Mouse (Mus musculus): ENCODE results near the gene Akain1. TPM values are rescaled to one million over a fixed set of nuclear protein-coding genes. Genes with fewer than 3 reads are reported as not detected.

The Akain1 gene
- polyA plus RNA-seq, 1 experiment from 2014 or later = not detected

DNA sequence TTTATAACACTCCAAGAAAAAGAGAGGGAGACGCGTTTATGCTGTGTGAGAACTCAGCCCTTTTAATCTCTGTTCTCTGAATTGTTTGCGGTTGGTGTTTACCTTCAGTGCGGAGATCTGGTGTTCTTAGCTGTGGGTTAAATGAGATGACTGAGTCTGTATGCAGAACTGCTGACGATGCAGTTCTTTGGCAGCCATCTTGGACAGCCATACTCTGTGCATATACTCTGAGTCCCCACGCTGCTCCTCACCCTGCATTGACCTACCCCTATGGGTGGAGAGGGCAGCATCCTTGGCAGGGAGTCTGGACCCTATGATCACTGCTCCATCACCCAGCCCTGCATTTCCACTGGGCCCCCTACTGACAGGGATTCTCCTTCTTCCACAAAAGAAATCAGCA lies 48.8 kb downstream of the Akain1 start:
- no peak overlapping the region for H3K4me2 ChIP-seq
- WGBS (ENCODE audit: insufficient replicate concordance) = 78% methylated on average over 6 of the region's 6 CpGs

DNA sequence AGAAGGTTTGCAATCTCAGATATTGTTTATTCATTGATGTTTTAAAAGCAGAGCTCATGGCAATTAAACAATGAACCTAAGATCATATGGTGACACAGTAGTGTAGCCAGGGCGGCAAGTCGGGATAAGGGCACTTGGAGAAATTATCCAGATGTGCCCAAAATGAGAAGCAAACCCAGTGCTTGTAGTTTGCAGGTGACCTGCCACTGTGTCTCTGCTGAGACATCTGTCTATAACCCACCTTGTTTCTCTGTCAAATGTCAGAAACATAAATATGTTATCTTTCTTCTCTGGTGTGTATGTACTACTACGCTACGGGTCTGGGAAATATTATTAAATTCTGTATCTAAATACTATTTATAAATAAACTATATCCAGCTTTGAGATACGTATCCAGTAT lies 49.7 kb downstream of the Akain1 start:
- no peaks in the 10 kb centered on the region for H3K27me3 ChIP-seq (replicated peaks)
- H3K9ac ChIP-seq = no peak overlapping the region
- no peak for ATAC-seq
- H3K4me1 ChIP-seq = no peaks in the 10 kb centered on the region
- H3K4me2 ChIP-seq = no peak overlapping the region
- no peak overlapping the region for H3K4me3 ChIP-seq
- H3K27ac ChIP-seq = no peak overlapping the region
- no peaks in the 10 kb centered on the region for H3K36me3 ChIP-seq
- 0 out of 2 replicates have a peak, but pooled peaks cover 3% of the 10 kb centered on the region for H3K9me3 ChIP-seq (replicated peaks)
- 76% methylated on average over 5 of the region's 5 CpGs for WGBS (ENCODE audit: insufficient replicate concordance)

More for the DNA sequence above, 48.8 kb downstream of the Akain1 start:
- H3K9ac ChIP-seq = no peak overlapping the region
- H3K4me3 ChIP-seq = no peak overlapping the region
- no peaks in the 10 kb centered on the region for H3K4me1 ChIP-seq
- no peaks in the 10 kb centered on the region for H3K36me3 ChIP-seq
- H3K9me3 ChIP-seq (replicated peaks) = 0 out of 2 replicates have a peak, but pooled peaks cover 3% of the 10 kb centered on the region
- H3K27ac ChIP-seq = no peak overlapping the region
- ATAC-seq = no peak
- H3K27me3 ChIP-seq (replicated peaks) = no peaks in the 10 kb centered on the region

DNA sequence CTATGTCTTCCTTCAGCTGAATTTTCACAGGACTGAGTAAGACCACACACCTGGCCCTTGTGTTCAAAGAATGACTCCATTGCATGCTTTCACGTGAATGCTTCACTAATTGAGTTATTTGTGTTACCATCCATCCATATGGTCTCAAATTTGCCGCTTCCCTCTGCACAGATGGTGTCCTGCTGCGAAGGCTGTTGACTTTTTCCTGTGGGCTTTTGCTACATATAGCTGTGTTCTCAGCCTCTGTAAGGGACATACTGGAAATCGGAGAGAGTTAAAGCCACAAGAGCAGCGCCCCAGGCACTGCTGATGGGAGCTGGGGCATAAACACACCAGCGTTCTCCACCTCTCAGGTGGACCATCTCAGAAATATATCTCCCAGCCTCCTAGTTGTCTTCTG lies 53.2 kb downstream of the Akain1 start:
- Histone ChIP-seq H3K4me2 (no peak overlapping the region), H3K9me3 (replicated peaks) (0 out of 2 replicates have a peak, but pooled peaks cover 3% of the 10 kb centered on the region), H3K36me3 (no peaks in the 10 kb centered on the region), H3K9ac (no peak overlapping the region), H3K4me1 (no peaks in the 10 kb centered on the region), H3K4me3 (no peak overlapping the region), H3K27me3 (replicated peaks) (no peaks in the 10 kb centered on the region), H3K27ac (no peak overlapping the region)
- no peak for ATAC-seq
- 74% methylated on average over 6 of the region's 6 CpGs for WGBS (ENCODE audit: insufficient replicate concordance)

DNA sequence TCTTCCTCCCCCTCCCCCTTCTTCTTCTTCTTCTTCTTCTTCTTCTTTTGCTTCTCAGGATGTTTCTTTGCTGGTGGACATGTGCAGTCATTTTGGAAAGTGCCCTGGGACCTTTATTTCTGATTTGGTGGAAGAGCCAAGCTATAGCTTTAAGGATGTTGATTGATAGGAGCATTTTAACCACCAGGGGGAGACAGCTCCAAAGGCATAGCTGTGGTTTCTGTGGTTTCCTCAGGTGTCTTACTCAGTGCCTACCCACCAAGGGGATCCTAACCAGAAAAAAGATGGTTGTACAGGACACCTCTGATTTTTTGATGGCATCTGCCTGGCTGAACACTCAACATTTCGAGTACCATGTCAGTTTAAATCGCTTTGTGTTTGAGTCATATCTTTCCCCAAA lies 56.4 kb downstream of the Akain1 start:
- H3K9ac ChIP-seq = no peak overlapping the region
- no peak overlapping the region for H3K27ac ChIP-seq
- H3K4me2 ChIP-seq = no peak overlapping the region
- H3K4me3 ChIP-seq = no peak overlapping the region
- no peaks in the 10 kb centered on the region for H3K36me3 ChIP-seq
- ATAC-seq = no peak
- H3K27me3 ChIP-seq (replicated peaks) = no peaks in the 10 kb centered on the region
- 28% methylated on average over 2 of the region's 2 CpGs for WGBS (ENCODE audit: insufficient replicate concordance)
- no peaks in the 10 kb centered on the region for H3K4me1 ChIP-seq
- H3K9me3 ChIP-seq (replicated peaks) = no peaks in the 10 kb centered on the region

DNA sequence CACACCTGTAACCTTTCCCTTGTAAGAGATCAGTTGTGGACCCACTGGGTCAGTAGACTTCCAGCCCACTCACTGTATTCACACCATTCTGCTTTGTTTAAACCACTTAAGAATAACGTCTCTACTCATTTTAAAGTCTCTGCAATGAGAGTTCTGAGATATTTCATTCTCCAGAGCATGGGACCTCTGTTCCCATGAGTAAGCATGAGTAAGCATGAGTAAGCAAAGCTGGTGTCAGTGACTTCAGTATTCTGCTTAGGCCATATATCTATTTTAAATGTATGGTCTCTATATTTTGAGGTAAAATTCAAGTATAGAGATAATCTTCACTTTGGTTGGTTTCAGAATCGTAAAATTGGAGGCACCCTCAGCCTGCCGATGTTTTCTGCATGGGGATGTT lies 57.0 kb downstream of the Akain1 start:
- no peak overlapping the region for H3K4me2 ChIP-seq
- H3K4me1 ChIP-seq = no peaks in the 10 kb centered on the region
- H3K9me3 ChIP-seq (replicated peaks) = no peaks in the 10 kb centered on the region
- no peak for ATAC-seq
- H3K27me3 ChIP-seq (replicated peaks) = no peaks in the 10 kb centered on the region
- no peaks in the 10 kb centered on the region for H3K36me3 ChIP-seq
- WGBS (ENCODE audit: insufficient replicate concordance) = 68% methylated on average over 3 of the region's 3 CpGs
- H3K9ac ChIP-seq = no peak overlapping the region
- H3K4me3 ChIP-seq = no peak overlapping the region
- H3K27ac ChIP-seq = no peak overlapping the region

DNA sequence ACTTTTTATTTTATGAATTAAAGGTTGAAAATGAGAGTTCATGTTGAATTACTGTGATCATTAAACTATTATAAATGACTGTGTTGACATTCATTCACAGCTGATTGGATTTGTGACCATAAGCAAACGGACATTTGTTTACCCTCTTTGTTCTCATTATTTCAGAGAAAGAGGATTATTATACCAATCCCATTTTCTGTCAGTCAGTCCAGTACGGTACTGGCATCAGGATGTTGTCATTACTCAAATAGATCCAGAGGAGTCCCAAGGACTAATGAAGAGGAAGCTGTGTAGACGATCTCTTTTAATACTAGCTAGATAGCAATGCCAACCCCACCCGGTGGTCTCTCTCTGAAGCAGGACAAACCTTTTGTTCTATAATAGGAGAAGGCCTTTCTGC lies 58.2 kb downstream of the Akain1 start:
- 47% methylated on average over 4 of the region's 4 CpGs for WGBS (ENCODE audit: insufficient replicate concordance)
- Histone ChIP-seq H3K9ac (no peak overlapping the region), H3K36me3 (no peaks in the 10 kb centered on the region), H3K4me3 (no peak overlapping the region), H3K27ac (no peak overlapping the region), H3K27me3 (replicated peaks) (no peaks in the 10 kb centered on the region), H3K4me1 (no peaks in the 10 kb centered on the region), H3K9me3 (replicated peaks) (no peaks in the 10 kb centered on the region), H3K4me2 (no peak overlapping the region)
- no peak for ATAC-seq

DNA sequence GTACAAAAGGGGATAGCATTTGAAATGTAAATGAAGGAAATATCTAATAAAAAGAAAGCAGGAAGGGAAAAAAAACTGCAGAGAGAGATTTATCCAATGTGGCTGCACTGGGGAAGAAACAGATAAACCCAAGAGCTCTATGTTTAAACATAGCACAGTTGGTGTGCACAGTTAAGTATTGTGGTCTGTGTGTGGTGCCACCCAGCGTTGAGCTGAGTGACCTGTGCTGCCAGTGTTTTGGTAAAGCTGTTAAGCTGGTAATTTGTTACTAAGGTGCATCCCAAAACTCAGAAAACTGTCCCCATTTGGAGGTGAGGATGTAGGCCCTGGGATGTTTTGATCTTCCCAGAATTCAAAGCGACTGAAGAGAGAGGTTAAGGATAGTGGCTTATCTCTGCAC lies 59.8 kb downstream of the Akain1 start:
- no peak overlapping the region for H3K4me3 ChIP-seq
- H3K4me2 ChIP-seq = no peak overlapping the region
- H3K9ac ChIP-seq = no peak overlapping the region
- WGBS (ENCODE audit: insufficient replicate concordance) = 33% methylated on average over 2 of the region's 2 CpGs
- no peaks in the 10 kb centered on the region for H3K4me1 ChIP-seq
- no peaks in the 10 kb centered on the region for H3K9me3 ChIP-seq (replicated peaks)
- no peaks in the 10 kb centered on the region for H3K36me3 ChIP-seq
- ATAC-seq = no peak
- no peaks in the 10 kb centered on the region for H3K27me3 ChIP-seq (replicated peaks)
- H3K27ac ChIP-seq = no peak overlapping the region

DNA sequence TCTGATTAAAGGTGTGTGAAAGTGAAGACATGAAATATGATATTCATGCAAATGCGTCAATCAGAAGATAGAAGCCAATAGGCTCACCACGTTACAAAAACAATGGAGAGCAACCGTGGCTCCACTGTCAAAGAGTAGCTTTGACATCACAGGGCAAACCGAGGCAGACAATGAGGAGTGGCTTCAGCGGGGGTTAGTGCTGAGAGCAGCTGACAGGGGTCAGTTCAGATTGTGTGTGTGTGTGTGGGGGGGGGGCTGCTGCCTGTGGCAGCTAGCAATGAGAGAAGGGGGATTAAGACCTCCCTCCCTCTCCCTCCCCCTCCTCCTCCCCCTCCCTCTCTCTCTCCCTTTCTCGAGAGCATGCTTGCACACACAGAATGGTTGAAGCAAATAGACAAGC lies 60.3 kb downstream of the Akain1 start:
- Histone ChIP-seq H3K36me3 (no peaks in the 10 kb centered on the region), H3K27me3 (replicated peaks) (no peaks in the 10 kb centered on the region), H3K9ac (no peak overlapping the region), H3K9me3 (replicated peaks) (no peaks in the 10 kb centered on the region), H3K27ac (no peak overlapping the region), H3K4me3 (no peak overlapping the region), H3K4me2 (no peak overlapping the region), H3K4me1 (no peaks in the 10 kb centered on the region)
- WGBS (ENCODE audit: insufficient replicate concordance) = 34% methylated on average over 6 of the region's 6 CpGs
- ATAC-seq = no peak

DNA sequence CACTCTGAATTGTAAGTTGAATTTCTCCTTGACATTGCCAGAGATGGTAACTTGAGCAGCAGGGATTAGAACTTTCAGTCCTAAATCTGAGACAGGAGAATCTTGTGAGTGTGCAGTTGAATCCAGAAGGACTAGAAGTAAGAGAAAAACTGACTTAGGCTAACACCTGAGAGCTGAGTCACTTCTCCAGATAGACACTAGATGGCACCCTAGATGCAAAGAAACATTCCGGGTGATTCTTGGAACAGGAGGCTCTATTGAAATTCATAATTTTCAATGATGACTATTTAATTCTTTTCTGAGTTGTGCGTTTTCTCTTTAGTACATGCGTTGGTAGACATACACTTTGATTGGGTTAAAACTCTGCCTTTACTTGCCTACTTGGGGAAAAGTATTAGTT lies 66.9 kb downstream of the Akain1 start:
- WGBS (ENCODE audit: insufficient replicate concordance) = 33% methylated on average over 3 of the region's 3 CpGs
- H3K27me3 ChIP-seq (replicated peaks) = no peaks in the 10 kb centered on the region
- no peaks in the 10 kb centered on the region for H3K4me1 ChIP-seq
- H3K36me3 ChIP-seq = no peaks in the 10 kb centered on the region
- H3K4me2 ChIP-seq = no peak overlapping the region
- no peak overlapping the region for H3K4me3 ChIP-seq
- H3K9ac ChIP-seq = no peak overlapping the region
- no peaks in the 10 kb centered on the region for H3K9me3 ChIP-seq (replicated peaks)
- ATAC-seq = no peak
- H3K27ac ChIP-seq = no peak overlapping the region

DNA sequence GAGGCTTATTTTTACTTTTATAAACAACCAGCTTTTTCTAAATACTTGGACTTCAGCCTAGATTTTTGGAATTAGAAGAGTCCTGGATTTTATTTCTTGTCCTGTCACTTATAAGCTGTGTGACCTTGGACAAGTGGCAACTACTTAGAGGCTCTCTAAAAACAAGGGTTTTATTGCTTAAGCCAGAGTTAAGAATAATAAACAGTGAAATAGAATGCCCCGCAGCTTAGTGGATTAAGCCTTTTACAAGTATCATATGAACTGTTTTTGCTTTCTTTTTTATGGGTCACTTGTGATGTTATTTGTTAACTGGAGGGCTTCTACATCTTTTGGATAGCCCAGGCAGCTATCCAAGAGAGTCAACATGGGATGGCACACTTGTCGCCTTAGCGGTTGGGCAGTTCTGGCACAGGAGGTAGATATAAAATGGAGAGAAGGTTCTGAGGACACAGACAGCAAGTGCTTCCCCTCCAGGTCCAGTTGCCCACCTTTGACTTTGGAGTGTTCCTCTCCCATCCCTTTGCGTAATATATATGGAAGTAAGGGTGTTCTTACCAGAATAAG lies 77.3 kb downstream of the Akain1 start:
- no peak for ATAC-seq
- no peaks in the 10 kb centered on the region for H3K27me3 ChIP-seq (replicated peaks)
- H3K27ac ChIP-seq = no peak overlapping the region
- H3K9me3 ChIP-seq (replicated peaks) = no peaks in the 10 kb centered on the region
- H3K9ac ChIP-seq = no peak overlapping the region
- no peaks in the 10 kb centered on the region for H3K36me3 ChIP-seq
- 82% methylated on average over 4 of the region's 4 CpGs for WGBS (ENCODE audit: insufficient replicate concordance)
- H3K4me2 ChIP-seq = no peak overlapping the region
- no peaks in the 10 kb centered on the region for H3K4me1 ChIP-seq
- no peak overlapping the region for H3K4me3 ChIP-seq

DNA sequence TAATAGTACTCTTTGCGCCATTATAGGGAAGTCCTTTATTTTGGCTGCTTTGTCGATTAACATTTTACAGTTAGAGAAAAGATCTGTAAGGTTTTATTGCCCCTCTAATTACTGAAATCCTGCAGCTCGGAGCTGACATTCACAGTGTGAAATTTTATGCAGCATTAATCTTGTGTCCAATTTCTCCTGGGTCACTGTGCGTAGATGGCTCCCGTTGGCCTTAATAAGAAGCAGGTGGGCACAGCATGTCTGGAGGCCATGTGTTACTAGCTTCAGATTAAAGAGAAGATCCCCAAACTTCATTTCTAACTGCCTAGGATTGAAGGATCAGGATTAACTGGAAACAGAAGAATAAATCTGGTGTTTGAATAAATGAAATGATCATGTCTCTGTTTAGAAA lies 92.3 kb downstream of the Akain1 start:
- Histone ChIP-seq H3K4me1 (no peaks in the 10 kb centered on the region), H3K9me3 (replicated peaks) (no peaks in the 10 kb centered on the region), H3K4me3 (no peak overlapping the region), H3K36me3 (no peaks in the 10 kb centered on the region), H3K4me2 (no peak overlapping the region), H3K27ac (no peak overlapping the region), H3K9ac (no peak overlapping the region), H3K27me3 (replicated peaks) (no peaks in the 10 kb centered on the region)
- WGBS (ENCODE audit: insufficient replicate concordance) = 69% methylated on average over 5 of the region's 5 CpGs
- ATAC-seq = no peak

All from liver, embryonic 12.5 days (tissue).